Mouse (Mus musculus): ENCODE data around the gene Car9. TPM values are rescaled to one million over a fixed set of nuclear protein-coding genes. Genes with fewer than 3 reads are reported as not detected.
A peak's percentile ranks its signal among the peaks of the same experiment; 100 is the strongest.

Car9 gene
- polyA plus RNA-seq, 1 experiment from 2014 or later = not detected

GRCm38 (mm10) chr4:43498983-43499382 lies 7.8 kb upstream of the Car9 start:
- peak overlapping the region; percentile 48; the same call in 1 of the 2 replicates for H3K9ac ChIP-seq (replicated peaks; ENCODE audit: low read length)
- no peak overlapping the region for H3K27ac ChIP-seq (replicated peaks; ENCODE audit: low read depth, low read length)
- no peaks in the 10 kb centered on the region for H3K27me3 ChIP-seq (ENCODE audit: control insufficient read depth, insufficient read depth, low read length)
- WGBS = 11% methylated on average over 8 of the region's 8 CpGs
- H3K9me3 ChIP-seq (ENCODE audit: control insufficient read depth, low read length) = no peaks in the 10 kb centered on the region
- no peaks in the 10 kb centered on the region for H3K36me3 ChIP-seq (ENCODE audit: control insufficient read depth, insufficient read depth, low read length)
- H3K4me3 ChIP-seq (replicated peaks; ENCODE audit: low read depth, low read length) = peak overlapping the region; percentile 46
- peaks cover 16% of the 10 kb centered on the region for H3K4me1 ChIP-seq (ENCODE audit: control insufficient read depth, insufficient read depth, low read length)
- peak overlapping the region; percentile 86 for H3K4me2 ChIP-seq (ENCODE audit: low read length)
- peak; percentile 47 for DNase-seq
- ATAC-seq (ENCODE audit: low FRiP score, low TSS enrichment) = no peak

- peaks cover 9% of the 10 kb centered on the region for H3K4me1 ChIP-seq (ENCODE audit: control insufficient read depth, insufficient read depth, low read length)
- no peaks in the 10 kb centered on the region for H3K9me3 ChIP-seq (ENCODE audit: control insufficient read depth, low read length)
- H3K36me3 ChIP-seq (ENCODE audit: control insufficient read depth, insufficient read depth, low read length) = no peaks in the 10 kb centered on the region
- ATAC-seq (ENCODE audit: low FRiP score, low TSS enrichment) (peak; percentile 86), DNase-seq (peak; percentile 95)
- H3K27me3 ChIP-seq (ENCODE audit: control insufficient read depth, insufficient read depth, low read length) = no peaks in the 10 kb centered on the region
- H3K4me2 ChIP-seq (ENCODE audit: low read length) = peak within 1 kb of the TSS; percentile 86
- H3K9ac ChIP-seq (replicated peaks; ENCODE audit: low read length) = peak within 1 kb of the TSS; percentile 48; the same call in 1 of the 2 replicates
- no peak within 1 kb of the TSS for H3K27ac ChIP-seq (replicated peaks; ENCODE audit: low read depth, low read length)
- WGBS = 7% methylated on average over 50 of the region's 50 CpGs
- peak within 1 kb of the TSS; percentile 46 for H3K4me3 ChIP-seq (replicated peaks; ENCODE audit: low read depth, low read length)
Observed at GRCm38 (mm10) chr4:43499407-43500333, 7.1 kb upstream of the Car9 start, which contains the start of gene Arhgef39. Gene Arhgef39, minus strand, starts transcription at chr4:43499695.

GRCm38 (mm10) chr4:43503041-43503440 lies 3.7 kb upstream of the Car9 start:
- no peak overlapping the region for H3K4me2 ChIP-seq (ENCODE audit: low read length)
- H3K9ac ChIP-seq (replicated peaks; ENCODE audit: low read length) = no peak overlapping the region
- H3K9me3 ChIP-seq (ENCODE audit: control insufficient read depth, low read length) = no peaks in the 10 kb centered on the region
- H3K4me3 ChIP-seq (replicated peaks; ENCODE audit: low read depth, low read length) = no peak overlapping the region
- H3K27ac ChIP-seq (replicated peaks; ENCODE audit: low read depth, low read length) = no peak overlapping the region
- DNase-seq (no peak), ATAC-seq (ENCODE audit: low FRiP score, low TSS enrichment) (no peak)
- H3K27me3 ChIP-seq (ENCODE audit: control insufficient read depth, insufficient read depth, low read length) = no peaks in the 10 kb centered on the region; the same call in 1 of the 2 replicates
- H3K4me1 ChIP-seq (ENCODE audit: control insufficient read depth, insufficient read depth, low read length) = peaks cover 4% of the 10 kb centered on the region; the same call in 1 of the 2 replicates
- H3K36me3 ChIP-seq (ENCODE audit: control insufficient read depth, insufficient read depth, low read length) = no peaks in the 10 kb centered on the region
- WGBS = 65% methylated on average over 2 of the region's 2 CpGs

- ATAC-seq (ENCODE audit: low FRiP score, low TSS enrichment) = no peak
- Histone ChIP-seq H3K27ac (replicated peaks; ENCODE audit: low read depth, low read length) (no peak overlapping the region), H3K27me3 (ENCODE audit: control insufficient read depth, insufficient read depth, low read length) (no peaks in the 10 kb centered on the region; the same call in 1 of the 2 replicates), H3K9me3 (ENCODE audit: control insufficient read depth, low read length) (no peaks in the 10 kb centered on the region), H3K9ac (replicated peaks; ENCODE audit: low read length) (no peak overlapping the region), H3K36me3 (ENCODE audit: control insufficient read depth, insufficient read depth, low read length) (no peaks in the 10 kb centered on the region), H3K4me2 (ENCODE audit: low read length) (no peak overlapping the region), H3K4me1 (ENCODE audit: control insufficient read depth, insufficient read depth, low read length) (peaks cover 6% of the 10 kb centered on the region), H3K4me3 (replicated peaks; ENCODE audit: low read depth, low read length) (no peak overlapping the region)
- 82% methylated on average over 6 of the region's 6 CpGs for WGBS
- no peak for DNase-seq
Observed at GRCm38 (mm10) chr4:43503506-43503905, 3.3 kb upstream of the Car9 start.

- Histone ChIP-seq H3K27me3 (ENCODE audit: control insufficient read depth, insufficient read depth, low read length) (no peaks in the 10 kb centered on the region; the same call in 1 of the 2 replicates), H3K4me1 (ENCODE audit: control insufficient read depth, insufficient read depth, low read length) (peaks cover 6% of the 10 kb centered on the region), H3K36me3 (ENCODE audit: control insufficient read depth, insufficient read depth, low read length) (no peaks in the 10 kb centered on the region), H3K27ac (replicated peaks; ENCODE audit: low read depth, low read length) (no peak overlapping the region), H3K4me2 (ENCODE audit: low read length) (no peak overlapping the region), H3K9me3 (ENCODE audit: control insufficient read depth, low read length) (no peaks in the 10 kb centered on the region), H3K9ac (replicated peaks; ENCODE audit: low read length) (no peak overlapping the region), H3K4me3 (replicated peaks; ENCODE audit: low read depth, low read length) (no peak overlapping the region)
- 89% methylated on average over 4 of the region's 4 CpGs for WGBS
- ATAC-seq (ENCODE audit: low FRiP score, low TSS enrichment) (no peak), DNase-seq (no peak)
Observed at GRCm38 (mm10) chr4:43504269-43504668, 2.5 kb upstream of the Car9 start.

- H3K27ac ChIP-seq (replicated peaks; ENCODE audit: low read depth, low read length) = no peak overlapping the region
- no peaks in the 10 kb centered on the region for H3K36me3 ChIP-seq (ENCODE audit: control insufficient read depth, insufficient read depth, low read length)
- no peaks in the 10 kb centered on the region for H3K9me3 ChIP-seq (ENCODE audit: control insufficient read depth, low read length)
- H3K27me3 ChIP-seq (ENCODE audit: control insufficient read depth, insufficient read depth, low read length) = no peaks in the 10 kb centered on the region; the same call in 1 of the 2 replicates
- H3K4me1 ChIP-seq (ENCODE audit: control insufficient read depth, insufficient read depth, low read length) = peaks cover 4% of the 10 kb centered on the region; the same call in 1 of the 2 replicates
- no peak overlapping the region for H3K4me2 ChIP-seq (ENCODE audit: low read length)
- no peak for ATAC-seq (ENCODE audit: low FRiP score, low TSS enrichment)
- no peak overlapping the region for H3K9ac ChIP-seq (replicated peaks; ENCODE audit: low read length)
- no peak overlapping the region for H3K4me3 ChIP-seq (replicated peaks; ENCODE audit: low read depth, low read length)
- DNase-seq = no peak
- 63% methylated on average over 8 of the region's 8 CpGs for WGBS
Observed at GRCm38 (mm10) chr4:43506074-43506473, 692 bp upstream of the Car9 start.

- 0 out of 2 replicates have a peak overlapping the region, but pooled peaks have one; percentile 16 for H3K9ac ChIP-seq (replicated peaks; ENCODE audit: low read length)
- WGBS = 12% methylated on average over 22 of the region's 22 CpGs
Observed at GRCm38 (mm10) chr4:43507938-43508665, 1.3 kb downstream of the Car9 start.

GRCm38 (mm10) chr4:43508666-43508997 lies 1.9 kb downstream of the Car9 start:
- peaks cover 4% of the 10 kb centered on the region; the same call in 1 of the 2 replicates for H3K4me1 ChIP-seq (ENCODE audit: control insufficient read depth, insufficient read depth, low read length)
- H3K4me2 ChIP-seq (ENCODE audit: low read length) = peak overlapping the region; percentile 50
- DNase-seq (peak; percentile 24), ATAC-seq (ENCODE audit: low FRiP score, low TSS enrichment) (no peak)
- no peak overlapping the region for H3K27ac ChIP-seq (replicated peaks; ENCODE audit: low read depth, low read length)
- WGBS = 11% methylated on average over 13 of the region's 13 CpGs
- no peaks in the 10 kb centered on the region for H3K9me3 ChIP-seq (ENCODE audit: control insufficient read depth, low read length)
- H3K4me3 ChIP-seq (replicated peaks; ENCODE audit: low read depth, low read length) = peak overlapping the region; percentile 21
- no peaks in the 10 kb centered on the region for H3K36me3 ChIP-seq (ENCODE audit: control insufficient read depth, insufficient read depth, low read length)
- H3K27me3 ChIP-seq (ENCODE audit: control insufficient read depth, insufficient read depth, low read length) = no peaks in the 10 kb centered on the region; the same call in 1 of the 2 replicates
- H3K9ac ChIP-seq (replicated peaks; ENCODE audit: low read length) = 0 out of 2 replicates have a peak overlapping the region, but pooled peaks have one; percentile 16

More at GRCm38 (mm10) chr4:43507938-43508665, 1.3 kb downstream of the Car9 start:
- Histone ChIP-seq H3K4me3 (replicated peaks; ENCODE audit: low read depth, low read length) (peak overlapping the region; percentile 21), H3K9me3 (ENCODE audit: control insufficient read depth, low read length) (no peaks in the 10 kb centered on the region), H3K27me3 (ENCODE audit: control insufficient read depth, insufficient read depth, low read length) (no peaks in the 10 kb centered on the region; the same call in 1 of the 2 replicates), H3K27ac (replicated peaks; ENCODE audit: low read depth, low read length) (no peak overlapping the region), H3K36me3 (ENCODE audit: control insufficient read depth, insufficient read depth, low read length) (no peaks in the 10 kb centered on the region), H3K4me2 (ENCODE audit: low read length) (peak overlapping the region; percentile 50), H3K4me1 (ENCODE audit: control insufficient read depth, insufficient read depth, low read length) (peaks cover 4% of the 10 kb centered on the region; the same call in 1 of the 2 replicates)
- ATAC-seq (ENCODE audit: low FRiP score, low TSS enrichment) (no peak), DNase-seq (peak; percentile 15)
